ENCODE assay signal across 21 mouse cellular contexts in the genomic region with DNA sequence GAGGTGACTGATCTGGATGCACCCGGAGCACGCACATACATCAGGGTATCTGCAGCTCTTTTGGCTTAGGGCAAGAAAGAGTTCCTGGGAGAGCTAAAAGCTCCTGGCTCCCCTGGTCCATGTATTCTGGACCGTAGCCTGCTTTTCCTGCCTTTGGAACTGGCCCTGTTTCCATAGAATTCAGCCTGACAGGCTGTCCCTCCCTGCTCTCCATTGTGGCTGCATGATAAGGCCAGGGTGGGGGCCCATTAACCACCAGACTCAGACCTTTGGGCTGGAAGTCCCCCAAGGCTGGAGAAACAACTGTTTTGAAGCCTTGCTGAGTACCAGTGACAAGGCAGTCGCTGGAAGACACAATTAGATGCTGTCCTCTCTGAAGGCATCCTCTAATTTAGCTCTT. TPM values are rescaled to one million over a fixed set of nuclear protein-coding genes. Genes with fewer than 3 reads are reported as not detected.
DNase-seq lines count a peak whose midpoint lies in the region; ATAC-seq and TF ChIP-seq lines count a peak whose summit lies in the region.
"Had no signal": no experiment of that assay in that cellular context is flagged by ENCODE, and none has a peak within 500 bp of the region (broad histone marks: within the 10 kb centered on the region; RNA-seq: fewer than 3 reads in every experiment).

No protein-coding gene starts in this region.

- no peak for TF ChIP-seq POLR2A in cerebellum, adult 2 months (IDR thresholded peaks at IDR 0.05; ENCODE audit: borderline replicate concordance, insufficient read depth, low read length)

- peak overlapping the region; percentile 20; the same call in 1 of the 2 replicates for H3K9ac ChIP-seq in heart, embryonic 12.5 days
- no peak overlapping the region for H3K9ac ChIP-seq in heart, postnatal 0 days (replicated peaks; ENCODE audit: low read depth, low read length)
- H3K9ac ChIP-seq: limb, embryonic 12.5 days; liver, embryonic 14.5 days had no signal

- H3K36me3 ChIP-seq in heart, embryonic 12.5 days = no peaks in the 10 kb centered on the region
- no peaks in the 10 kb centered on the region for H3K36me3 ChIP-seq in heart, postnatal 0 days (replicated peaks; ENCODE audit: control insufficient read depth, insufficient read depth, low read length)
- H3K36me3 ChIP-seq: limb, embryonic 12.5 days had no signal

- TF ChIP-seq CTCF in heart, postnatal 0 days (IDR thresholded peaks at IDR 0.05; ENCODE audit: low read depth) = no peak
- TF ChIP-seq CTCF in cerebellum, adult 2 months (IDR thresholded peaks at IDR 0.05; ENCODE audit: borderline replicate concordance, insufficient read depth, low read depth, low read length) = no peak

- no peak overlapping the region for H3K4me2 ChIP-seq in heart, embryonic 12.5 days
- no peak overlapping the region for H3K4me2 ChIP-seq in heart, postnatal 0 days (ENCODE audit: low read depth, low read length)
- H3K4me2 ChIP-seq: limb, embryonic 12.5 days had no signal

- H3K4me1 ChIP-seq in heart, embryonic 12.5 days (replicated peaks) = peaks cover 55% of the 10 kb centered on the region
- peaks cover 10% of the 10 kb centered on the region; the same call in 1 of the 2 replicates for H3K4me1 ChIP-seq in heart, postnatal 0 days (ENCODE audit: control insufficient read depth, insufficient read depth)
- no peaks in the 10 kb centered on the region for H3K4me1 ChIP-seq in cerebellum, adult 2 months (ENCODE audit: control insufficient read depth, insufficient read depth, low read length)

- no peaks in the 10 kb centered on the region for H3K9me3 ChIP-seq in heart, embryonic 12.5 days (replicated peaks)
- H3K9me3 ChIP-seq in heart, postnatal 0 days (replicated peaks; ENCODE audit: control insufficient read depth, low read length) = no peaks in the 10 kb centered on the region
- H3K9me3 ChIP-seq: limb, embryonic 12.5 days had no signal

- peak; percentile 44; the same call in 1 of the 2 replicates for ATAC-seq in heart, embryonic 12.5 days (ENCODE audit: insufficient number of reproducible peaks, low FRiP score)
- ATAC-seq in heart, postnatal 0 days (ENCODE audit: insufficient read depth, low read depth) = peak; percentile 37; the same call in 1 of the 2 replicates

- 55% methylated on average over 4 of the region's 4 CpGs for WGBS in heart, embryonic 12.5 days
- 59% methylated on average over 4 of the region's 4 CpGs for WGBS in heart, postnatal 0 days
- 72% methylated on average over 4 of the region's 4 CpGs for WGBS in cerebellum, adult 2 months

- intact Hi-C loops in heart, postnatal 36 days (cut with DNase I) = no loop called here

- DNase-seq in heart, adult 8-10 months (ENCODE audit: low spot score) = peak; percentile 17
- DNase-seq in heart, postnatal 36 days = no peak
- peak; percentile 25 for DNase-seq in lung, postnatal 10 days
- no peak for DNase-seq in lung, postnatal 14 days
- peak; percentile 22 for DNase-seq in heart, postnatal 0 days (ENCODE audit: low spot score)
- no peak for DNase-seq in adrenal gland, adult 2 months
- DNase-seq in cerebellum, adult 2 months = no peak
- DNase-seq: adrenal gland, postnatal 14 days; B cell, adult 2 months; cerebellum, adult 11-12 months; gastrocnemius, postnatal 10 days; right cerebral cortex, postnatal 4 days; thymus, postnatal 25 days had no signal

- H3K27ac ChIP-seq in heart, embryonic 12.5 days (ENCODE audit: poor library complexity, severe bottlenecking) = peak overlapping the region; percentile 71
- peak overlapping the region; percentile 15 for H3K27ac ChIP-seq in heart, postnatal 0 days (ENCODE audit: low read depth)
- no peak overlapping the region for H3K27ac ChIP-seq in cerebellum, adult 2 months (ENCODE audit: insufficient read depth, low read length)
- H3K27ac ChIP-seq: limb, embryonic 12.5 days; liver, embryonic 14.5 days; macrophage had no signal

- H3K4me3 ChIP-seq in heart, embryonic 12.5 days = no peak overlapping the region
- H3K4me3 ChIP-seq in heart, postnatal 0 days (ENCODE audit: low read depth, low read length) = no peak overlapping the region
- H3K4me3 ChIP-seq in cerebellum, adult 2 months (replicated peaks; ENCODE audit: insufficient read depth, low read depth, low read length) = no peak overlapping the region
- H3K4me3 ChIP-seq: erythroblast, embryonic 14.5 days; limb, embryonic 12.5 days had no signal

- no peaks in the 10 kb centered on the region for H3K27me3 ChIP-seq in heart, embryonic 12.5 days (replicated peaks)
- no peaks in the 10 kb centered on the region for H3K27me3 ChIP-seq in heart, postnatal 0 days (ENCODE audit: control insufficient read depth, insufficient read depth, low read length)
- no peaks in the 10 kb centered on the region for H3K27me3 ChIP-seq in cerebellum, adult 2 months (ENCODE audit: control insufficient read depth, insufficient read depth, low read length)
- H3K27me3 ChIP-seq: limb, embryonic 12.5 days had no signal

- TF ChIP-seq EP300 in heart, postnatal 0 days (IDR thresholded peaks at IDR 0.05; ENCODE audit: low read depth) = no peak

RNA-seq across cellular contexts. Expression of gene March10, which starts 13.0 kb away (rescaled TPM):
- not detected for total RNA-seq in heart, adult 8-10 months (2022)
- total RNA-seq in heart, postnatal 36 days (2021) = not detected
- 0.57 TPM in 1 of 2 replicates, not detected in the other for polyA plus RNA-seq in heart, embryonic 12.5 days (2016; fragmentation: Nextera tagmentation; extraction: Ambion mirVana)
- total RNA-seq in heart, postnatal 0 days (2014; rRNA removed; ENCODE audit: low replicate concordance) = not detected in 2 replicates
- polyA plus RNA-seq in heart, postnatal 0 days (2015; fragmentation: Nextera tagmentation; extraction: Ambion mirVana) = not detected in 2 replicates
- not detected for total RNA-seq in adrenal gland, adult 2 months (2021)
- polyA plus RNA-seq in adrenal gland, adult 2 months (2012; rRNA removed) = not detected in 2 replicates
- 0.39 and 0.52 TPM in 2 replicates for polyA plus RNA-seq in cerebellum, adult 2 months (2012; rRNA removed)
- total RNA-seq: adrenal gland, postnatal 14 days; gastrocnemius, postnatal 10 days; hematopoietic stem cell, adult 5-6 weeks; neutrophil, adult 5-6 weeks had no signal
- polyA plus RNA-seq: erythroblast, embryonic 14.5 days; intestine, embryonic 14.5 days; limb, embryonic 12.5 days; liver, embryonic 14.5 days; macrophage had no signal

Comparison
In these comparisons a context has a peak if more than half of its experiments do, and no peak if none do; other contexts are left out.
1. DNase-seq: peak in heart, adult 8-10 months (single experiment), lung, postnatal 10 days (single experiment) and heart, postnatal 0 days (single experiment); none in heart, postnatal 36 days (0 of 2), lung, postnatal 14 days (single experiment), adrenal gland, adult 2 months (single experiment) and cerebellum, adult 2 months (0 of 2).